Mouse (Mus musculus) gastrocnemius, adult 2 months (tissue): ENCODE data around the gene Nt5m. TPM values are rescaled to one million over a fixed set of nuclear protein-coding genes. Genes with fewer than 3 reads are reported as not detected.

Experiments
- DNase-seq: peaks from one replicate; pipeline ENCODE4 v3.0.0; 2022
- H3K27ac ChIP-seq: fragments of 200-600 bp; 2 replicates; pipeline ENCODE4 v1.8.1; 2022; ENCODE audit warnings: mild to moderate bottlenecking
- H3K4me3 ChIP-seq: fragments of 200-600 bp; 2 replicates; pipeline ENCODE4 v1.8.1; 2022; ENCODE audit warnings: mild to moderate bottlenecking, moderate library complexity
- CTCF ChIP-seq: fragments of 200-600 bp; IDR thresholded peaks from 2 replicates; pipeline ENCODE4 v1.8.1; 2022; ENCODE audit warnings: antibody characterized with exemption, mild to moderate bottlenecking, moderate library complexity
- intact Hi-C: fragments of 180-260 bp; cut with DNase I; formaldehyde crosslinking; loops from one replicate; pipeline ENCODE4 v1.15.1; 2025
- total RNA-seq, 2 experiments: library from RNA; stranded (reverse); gene quantifications; 2 replicates each; pipeline ENCODE4 v1.2.3; 2021

Nt5m gene
- total RNA-seq, 2 experiments from 2014 or later = 17.8 to 22.2 TPM

- H3K4me3 ChIP-seq = peak overlapping the region; percentile 88
- DNase-seq = peak; percentile 90
- intact Hi-C loops = no loop called here
- H3K27ac ChIP-seq = peak overlapping the region; percentile 95
- TF ChIP-seq CTCF = peak; percentile 11; the same call in 1 of the 2 replicates
Observed at GRCm38 (mm10) chr11:59847891-59848884, 8.9 kb downstream of the Nt5m start.

DNA sequence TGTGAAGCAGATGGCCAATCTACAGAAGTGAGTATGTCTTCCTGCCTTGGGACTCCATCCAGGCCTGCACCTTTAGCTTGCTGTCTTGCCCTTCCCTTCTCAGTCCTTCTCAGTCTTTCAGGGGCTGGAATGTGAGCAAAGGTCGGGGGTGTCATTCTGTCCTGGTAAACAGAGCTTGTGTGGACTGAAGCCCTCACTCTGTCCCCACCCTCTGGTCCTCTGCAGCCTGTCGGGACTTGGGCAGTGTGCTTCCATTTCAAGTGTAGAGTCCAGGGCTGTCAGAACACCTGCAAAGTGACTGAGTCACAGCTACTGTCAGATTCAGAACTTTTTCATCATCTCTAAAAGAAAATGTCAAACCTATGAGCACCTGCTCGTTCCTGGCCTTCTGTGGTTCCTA, 13.6 kb downstream of the Nt5m start:
- H3K27ac ChIP-seq = no peak overlapping the region
- H3K4me3 ChIP-seq = no peak overlapping the region
- DNase-seq = no peak
- TF ChIP-seq CTCF = no peak
- intact Hi-C loops = no loop called here

- no peak overlapping the region for H3K27ac ChIP-seq
- no peak overlapping the region for H3K4me3 ChIP-seq
- intact Hi-C loops = no loop called here
- no peak for TF ChIP-seq CTCF
- DNase-seq = no peak
Observed at GRCm38 (mm10) chr11:59860467-59860866, 21.2 kb downstream of the Nt5m start.

- intact Hi-C loops = no loop called here
- Histone ChIP-seq H3K4me3 (no peak overlapping the region), H3K27ac (no peak overlapping the region)
- no peak for TF ChIP-seq CTCF
- no peak for DNase-seq
Observed at GRCm38 (mm10) chr11:59864316-59864715, 25.1 kb downstream of the Nt5m start.

GRCm38 (mm10) chr11:59872124-59872523, 32.9 kb downstream of the Nt5m start:
- intact Hi-C loops = no loop called here
- Histone ChIP-seq H3K27ac (no peak overlapping the region), H3K4me3 (no peak overlapping the region)
- TF ChIP-seq CTCF = no peak
- no peak for DNase-seq

DNA sequence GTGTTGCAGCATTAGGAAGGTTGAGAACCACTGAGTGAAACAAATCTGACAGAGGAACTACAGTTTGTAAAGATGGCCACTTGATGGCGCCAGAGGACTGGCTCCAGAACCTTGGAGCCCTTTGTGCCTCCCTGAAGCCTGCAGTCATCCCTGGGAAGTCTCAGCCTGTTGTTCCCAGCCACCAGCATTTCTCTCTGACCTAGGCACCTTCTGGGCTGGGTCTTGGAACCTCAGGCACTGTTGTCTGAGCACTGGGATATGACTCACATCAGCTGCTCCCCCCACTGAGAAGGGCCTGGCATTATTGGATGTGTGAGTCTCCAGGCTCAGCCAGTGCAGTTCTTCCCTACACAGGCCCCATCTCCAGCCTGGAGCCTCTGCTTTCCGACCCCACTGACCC, 40.8 kb downstream of the Nt5m start:
- peak; percentile 80 for DNase-seq
- intact Hi-C loops = loop anchor here (1.0 to 2.0 kb wide), 3 partner anchors 85 to 196 kb away; partner anchors contain the start of gene Rasd1
- peak; percentile 98 for TF ChIP-seq CTCF
- Histone ChIP-seq H3K27ac (no peak overlapping the region), H3K4me3 (no peak overlapping the region)

DNA sequence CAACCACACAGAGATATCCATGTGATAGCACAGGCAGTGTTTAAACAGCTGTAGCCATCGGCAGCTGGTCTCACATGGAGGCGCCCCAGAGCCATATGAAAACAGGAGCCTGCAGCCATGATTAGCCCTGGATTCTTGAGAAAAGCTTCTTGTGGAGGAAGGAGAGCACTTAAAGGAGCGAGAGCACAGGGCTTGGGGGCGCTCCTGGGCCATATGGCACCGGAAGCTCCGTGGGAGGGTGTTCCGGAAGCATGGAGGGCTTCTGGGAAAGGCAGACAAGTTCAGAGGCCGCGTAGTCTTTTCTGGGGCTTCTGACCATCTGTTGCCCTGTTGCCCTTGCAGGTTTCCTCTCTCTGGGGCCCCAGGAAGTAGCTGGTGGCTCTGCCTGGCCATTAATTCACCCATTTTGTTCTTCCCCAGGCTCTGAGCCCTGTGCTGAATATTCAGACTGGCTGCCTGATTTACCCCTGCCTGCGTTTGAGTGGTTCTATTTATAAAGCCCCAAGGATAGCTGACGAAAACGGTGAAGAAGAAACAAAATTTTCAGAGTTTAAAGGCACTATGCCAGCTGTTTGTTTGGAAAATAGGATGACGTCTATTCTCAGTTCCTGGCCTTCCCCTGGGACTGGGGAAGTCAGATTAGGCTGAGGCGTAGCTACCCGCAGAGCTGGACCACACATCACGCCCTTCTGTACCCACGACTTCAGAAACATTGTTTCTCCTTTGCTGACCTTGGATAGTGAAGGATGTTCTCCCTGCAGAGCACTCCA, 46.2 kb downstream of the Nt5m start:
- DNase-seq = peak; percentile 12
- TF ChIP-seq CTCF = peak; percentile 40
- Histone ChIP-seq H3K27ac (peak overlapping the region; percentile 79), H3K4me3 (peak overlapping the region; percentile 19; the same call in 1 of the 2 replicates)
- intact Hi-C loops = no loop called here

DNA sequence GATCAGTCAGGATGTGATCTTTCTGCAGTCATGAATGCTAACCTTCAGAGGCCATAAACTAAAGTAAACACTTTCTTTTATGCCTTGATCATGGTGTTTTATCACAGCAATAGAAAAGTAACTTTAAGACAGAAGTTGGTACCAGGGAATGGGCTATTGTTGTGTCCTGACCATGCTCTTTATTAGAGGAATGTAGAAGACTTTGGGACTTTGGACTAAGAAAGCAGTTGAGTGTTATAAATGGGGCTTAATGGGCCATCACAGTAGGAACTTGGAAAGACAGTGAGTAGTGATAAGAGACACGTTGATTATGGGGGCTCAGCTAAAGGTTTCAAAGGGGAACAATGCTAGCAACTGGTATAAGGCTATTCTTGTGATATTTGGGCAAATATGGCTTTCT, 47.7 kb downstream of the Nt5m start:
- intact Hi-C loops = no loop called here
- no peak overlapping the region for H3K4me3 ChIP-seq
- no peak for DNase-seq
- no peak for TF ChIP-seq CTCF
- no peak overlapping the region for H3K27ac ChIP-seq

GRCm38 (mm10) chr11:59888151-59888550, 48.9 kb downstream of the Nt5m start:
- intact Hi-C loops = no loop called here
- Histone ChIP-seq H3K4me3 (no peak overlapping the region), H3K27ac (peak overlapping the region; percentile 8; the same call in 1 of the 2 replicates)
- DNase-seq = no peak
- TF ChIP-seq CTCF = no peak

DNA sequence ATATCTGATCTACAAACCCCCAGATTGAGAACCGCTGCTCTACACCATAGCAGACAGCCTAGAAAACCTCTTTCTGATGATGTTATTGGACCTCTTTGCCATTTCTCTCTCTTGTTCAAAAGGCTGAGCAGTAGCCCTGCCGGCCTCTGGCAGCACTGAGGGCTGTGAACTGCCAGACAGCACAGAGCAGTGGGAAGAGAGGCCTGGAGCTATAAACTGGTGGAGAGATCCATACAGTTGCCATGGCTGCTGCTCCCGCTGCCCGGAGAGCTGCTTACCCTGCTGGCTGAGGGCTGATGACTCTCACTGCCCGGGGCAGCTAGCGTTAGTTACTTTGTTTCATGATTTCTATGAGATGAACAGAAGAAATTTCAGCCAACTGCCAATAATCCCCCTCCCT, 52.6 kb downstream of the Nt5m start:
- TF ChIP-seq CTCF = no peak
- peak; percentile 7 for DNase-seq
- intact Hi-C loops = no loop called here
- no peak overlapping the region for H3K4me3 ChIP-seq
- no peak overlapping the region for H3K27ac ChIP-seq

- Histone ChIP-seq H3K4me3 (no peak overlapping the region), H3K27ac (peak overlapping the region; percentile 21; the same call in 1 of the 2 replicates)
- DNase-seq = peak; percentile 16
- TF ChIP-seq CTCF = no peak
- intact Hi-C loops = no loop called here
Observed at GRCm38 (mm10) chr11:59893153-59893788, 54.0 kb downstream of the Nt5m start.

- no peak overlapping the region for H3K27ac ChIP-seq
- no peak for DNase-seq
- H3K4me3 ChIP-seq = no peak overlapping the region
- intact Hi-C loops = no loop called here
- TF ChIP-seq CTCF = no peak
Observed at GRCm38 (mm10) chr11:59894916-59895315, 55.7 kb downstream of the Nt5m start.
